Mouse (Mus musculus) hindbrain, postnatal 0 days (tissue): ENCODE results near the gene Ankrd49. TPM values are rescaled to one million over a fixed set of nuclear protein-coding genes. Genes with fewer than 3 reads are reported as not detected.

Experiments
- ATAC-seq: fragments of 200-750 bp; cut with Nextera tagmentation; 2 replicates; pipeline ENCODE4 v1.8.0; 2017; ENCODE audit warnings: mild to moderate bottlenecking, moderate TSS enrichment, moderate library complexity
- DNase-seq: peaks from one replicate; pipeline ENCODE4 v3.0.0-alpha.2; 2015; ENCODE audit warnings: low spot score
- H3K27ac ChIP-seq: fragments of 300-500 bp; sonication (generic); 2 replicates; pipeline ENCODE4 v1.5.1; 2014; ENCODE audit warnings: mild to moderate bottlenecking
- H3K27me3 ChIP-seq: fragments of 300-500 bp; sonication (generic); 2 replicates; pipeline ENCODE4 v1.6.1; 2014; ENCODE audit warnings: low read length, mixed read lengths; ENCODE audit not compliant: insufficient read depth
- H3K36me3 ChIP-seq: fragments of 300-500 bp; sonication (generic); 2 replicates; pipeline ENCODE4 v1.6.1; 2014; ENCODE audit warnings: low read length, mixed read lengths; ENCODE audit not compliant: insufficient read depth
- H3K4me1 ChIP-seq: fragments of 300-500 bp; sonication (generic); 2 replicates; pipeline ENCODE4 v1.6.1; 2014; ENCODE audit warnings: antibody characterized with exemption, low read length, mixed read lengths; ENCODE audit not compliant: insufficient read depth
- H3K4me2 ChIP-seq: fragments of 300-500 bp; sonication (generic); 2 replicates; pipeline ENCODE4 v1.6.1; 2014; ENCODE audit warnings: low read depth, mild to moderate bottlenecking, low read length, moderate library complexity, mixed read lengths
- H3K4me3 ChIP-seq: fragments of 300-500 bp; sonication (generic); 2 replicates; pipeline ENCODE4 v1.5.1; 2014; ENCODE audit warnings: low read length
- H3K9ac ChIP-seq: fragments of 300-500 bp; sonication (generic); replicated peaks from 2 replicates; pipeline ENCODE4 v1.6.1; 2014; ENCODE audit warnings: mild to moderate bottlenecking, low read length, moderate library complexity, mixed read lengths
- H3K9me3 ChIP-seq: fragments of 300-500 bp; sonication (generic); 2 replicates; pipeline ENCODE4 v1.6.1; 2016; ENCODE audit warnings: low read length, mixed read lengths
- CTCF ChIP-seq: IDR thresholded peaks from 2 replicates; pipeline ENCODE4 v1.5.1; 2016; ENCODE audit warnings: antibody characterized with exemption, control low read depth, low read depth
- WGBS: fragments of 180-500 bp; shearing (Covaris S2); extraction: QIAGEN DNeasy Blood & Tissue Kit; methylation state at CpG from one replicate; pipeline ENCODE4 v1.1.7; 2014; 5-methylcytosine and 5-hydroxymethylcytosine counted together
- polyA plus RNA-seq: library from polyadenylated mRNA; unstranded; fragments of >200 nt; fragmentation: Nextera tagmentation; extraction: Ambion mirVana; gene quantifications from 2 replicates; pipeline ENCODE4 v1.2.1, GENCODE M21; 2015
- total RNA-seq: library from RNA; depleted of rRNA; stranded (reverse); fragments of >200 nt; gene quantifications from 2 replicates; pipeline ENCODE4 v1.2.3, GENCODE M21; 2014; rRNA removed

Gene Ankrd49
- total RNA-seq (10.8 and 11.8 TPM in 2 replicates), polyA plus RNA-seq (24.5 and 24.8 TPM in 2 replicates)

GRCm38 (mm10) chr9:14784039-14785002 lies at the start of gene Ankrd49, which contains the start of gene Mre11a:
TSS of gene Ankrd49 (minus strand) at chr9:14784856.
TSS of gene Mre11a (plus strand) at chr9:14784654.
- Histone ChIP-seq H3K4me2 (peak within 1 kb of the TSS; percentile 93), H3K27ac (peak within 1 kb of the TSS; percentile 94), H3K9me3 (no peaks in the 10 kb centered on the region), H3K36me3 (peaks cover 16% of the 10 kb centered on the region; the same call in 1 of the 2 replicates), H3K4me1 (peaks cover 3% of the 10 kb centered on the region; the same call in 1 of the 2 replicates), H3K4me3 (peak within 1 kb of the TSS; percentile 83), H3K27me3 (no peaks in the 10 kb centered on the region), H3K9ac (peak within 1 kb of the TSS; percentile 83)
- TF ChIP-seq CTCF, result no peak
- DNase-seq (peak; percentile 98), ATAC-seq (peak; percentile 100)
- under 1% methylated on average over 61 of the region's 62 CpGs for WGBS

GRCm38 (mm10) chr9:14832046-14832445 lies 47.4 kb upstream of the Ankrd49 start:
- H3K27me3 ChIP-seq, result no peaks in the 10 kb centered on the region
- H3K4me1 ChIP-seq, result no peaks in the 10 kb centered on the region
- H3K9me3 ChIP-seq, result no peaks in the 10 kb centered on the region
- WGBS, result 81% methylated on average over 5 of the region's 5 CpGs
- DNase-seq (no peak), ATAC-seq (no peak)
- H3K4me3 ChIP-seq, result no peak overlapping the region
- H3K36me3 ChIP-seq, result peaks cover 18% of the 10 kb centered on the region; the same call in 1 of the 2 replicates
- no peak overlapping the region for H3K27ac ChIP-seq
- peak; percentile 31 for TF ChIP-seq CTCF
- H3K4me2 ChIP-seq, result no peak overlapping the region
- no peak overlapping the region for H3K9ac ChIP-seq

GRCm38 (mm10) chr9:14827875-14828274 lies 43.2 kb upstream of the Ankrd49 start:
- WGBS, result 46% methylated on average over 2 of the region's 2 CpGs
- TF ChIP-seq CTCF, result no peak
- Histone ChIP-seq H3K36me3 (peaks cover 14% of the 10 kb centered on the region; the same call in 1 of the 2 replicates), H3K9ac (no peak overlapping the region), H3K27ac (no peak overlapping the region), H3K27me3 (no peaks in the 10 kb centered on the region), H3K9me3 (no peaks in the 10 kb centered on the region), H3K4me3 (no peak overlapping the region), H3K4me2 (no peak overlapping the region), H3K4me1 (no peaks in the 10 kb centered on the region)
- no peak for ATAC-seq
- DNase-seq, result no peak

- H3K36me3 ChIP-seq, result peaks cover 19% of the 10 kb centered on the region; the same call in 1 of the 2 replicates
- peak; percentile 29 for DNase-seq
- H3K4me2 ChIP-seq, result no peak overlapping the region
- H3K4me3 ChIP-seq, result no peak overlapping the region
- no peaks in the 10 kb centered on the region for H3K9me3 ChIP-seq
- H3K27ac ChIP-seq, result no peak overlapping the region
- no peak overlapping the region for H3K9ac ChIP-seq
- no peaks in the 10 kb centered on the region for H3K4me1 ChIP-seq
- WGBS, result 85% methylated on average over 5 of the region's 5 CpGs
- no peaks in the 10 kb centered on the region for H3K27me3 ChIP-seq
- no peak; the same call in 1 of the 2 replicates for ATAC-seq
- peak; percentile 40; the same call in 1 of the 2 replicates for TF ChIP-seq CTCF
These were observed 40.2 kb upstream of the Ankrd49 start for GRCm38 (mm10) chr9:14824840-14825239.

- Histone ChIP-seq H3K9me3 (no peaks in the 10 kb centered on the region), H3K4me3 (no peak overlapping the region), H3K9ac (no peak overlapping the region), H3K4me2 (no peak overlapping the region), H3K4me1 (no peaks in the 10 kb centered on the region), H3K27ac (no peak overlapping the region), H3K36me3 (peaks cover 35% of the 10 kb centered on the region), H3K27me3 (no peaks in the 10 kb centered on the region)
- no peak for TF ChIP-seq CTCF
- DNase-seq (no peak), ATAC-seq (no peak)
These were observed 36.7 kb upstream of the Ankrd49 start for GRCm38 (mm10) chr9:14821396-14821795.

GRCm38 (mm10) chr9:14810111-14810510 lies 25.5 kb upstream of the Ankrd49 start:
- WGBS, result 93% methylated on average over 5 of the region's 5 CpGs
- no peak for DNase-seq
- H3K9me3 ChIP-seq, result no peaks in the 10 kb centered on the region
- H3K36me3 ChIP-seq, result peaks cover 24% of the 10 kb centered on the region
- H3K4me1 ChIP-seq, result no peaks in the 10 kb centered on the region
- TF ChIP-seq CTCF, result no peak
- H3K4me2 ChIP-seq, result no peak overlapping the region
- ATAC-seq, result no peak
- no peak overlapping the region for H3K4me3 ChIP-seq
- H3K27me3 ChIP-seq, result no peaks in the 10 kb centered on the region
- H3K27ac ChIP-seq, result no peak overlapping the region
- no peak overlapping the region for H3K9ac ChIP-seq
